ENCODE assay signal across 15 mouse cellular contexts in genomic region chr7:114251684-114252083, GRCm38 (mm10). TPM values are rescaled to one million over a fixed set of nuclear protein-coding genes. Genes with fewer than 3 reads are reported as not detected.
DNase-seq lines count a peak whose midpoint lies in the region; ATAC-seq and TF ChIP-seq lines count a peak whose summit lies in the region.
"Had no signal": no experiment of that assay in that cellular context is flagged by ENCODE, and none has a peak within 500 bp of the region (broad histone marks: within the 10 kb centered on the region; RNA-seq: fewer than 3 reads in every experiment).

No protein-coding gene starts in this region.

- peaks cover 6% of the 10 kb centered on the region for H3K79me2 ChIP-seq in heart, adult 2 months (replicated peaks; ENCODE audit: control insufficient read depth, insufficient read depth, low read length)

- H3K9ac ChIP-seq in heart, adult 2 months (ENCODE audit: low read depth, low read length): no peak overlapping the region
- H3K9ac ChIP-seq in liver, postnatal 0 days (replicated peaks): no peak overlapping the region
- no peak overlapping the region for H3K9ac ChIP-seq in liver, embryonic 11.5 days (ENCODE audit: low read depth, low read length)
- H3K9ac ChIP-seq: midbrain, embryonic 15.5 days; neural tube, embryonic 13.5 days had no signal

- peaks cover 2% of the 10 kb centered on the region; the same call in 1 of the 2 replicates for H3K4me1 ChIP-seq in heart, adult 2 months (ENCODE audit: control insufficient read depth, insufficient read depth, low read length)
- peaks cover 5% of the 10 kb centered on the region; the same call in 1 of the 2 replicates for H3K4me1 ChIP-seq in liver, postnatal 0 days (ENCODE audit: insufficient read depth)
- H3K4me1 ChIP-seq in liver, embryonic 11.5 days (replicated peaks; ENCODE audit: control insufficient read depth, insufficient read depth, low read length): no peaks in the 10 kb centered on the region
- peaks cover 4% of the 10 kb centered on the region; the same call in 1 of the 2 replicates for H3K4me1 ChIP-seq in E14TG2a.4 (replicated peaks; ENCODE audit: low read depth, low read length)

- no peak for ATAC-seq in liver, postnatal 0 days
- ATAC-seq in liver, embryonic 11.5 days (replicated peaks; ENCODE audit: low FRiP score): no peak
- ATAC-seq in monocyte, adult 5-6 weeks (replicated peaks; ENCODE audit: insufficient number of reproducible peaks, low FRiP score, low TSS enrichment, poor library complexity, severe bottlenecking): no peak
- ATAC-seq: inflammation-experienced regulatory T-cells, adult 6 months; midbrain, embryonic 15.5 days had no signal

- TF ChIP-seq CTCF in heart, adult 2 months (IDR thresholded peaks at IDR 0.05): peak; percentile 49
- TF ChIP-seq CTCF in liver, postnatal 0 days (IDR thresholded peaks at IDR 0.05; ENCODE audit: low read depth): peak; percentile 47
- TF ChIP-seq CTCF in E14TG2a.4 (conservative IDR thresholded peaks at IDR 0.05; ENCODE audit: low read length): peak; percentile 30

- WGBS in heart, adult 2 months: 92% methylated on average over 3 of the region's 3 CpGs
- whole genome bisulfite sequencing in liver, postnatal 0 days (ENCODE audit: insufficient replicate concordance): 89% methylated on average over 3 of the region's 3 CpGs
- WGBS in liver, embryonic 11.5 days: 93% methylated on average over 3 of the region's 3 CpGs

- H3K27ac ChIP-seq in heart, adult 2 months: no peak overlapping the region
- H3K27ac ChIP-seq in liver, postnatal 0 days (ENCODE audit: low read depth): no peak overlapping the region
- H3K27ac ChIP-seq in liver, embryonic 11.5 days (ENCODE audit: low read depth, low read length): no peak overlapping the region
- H3K27ac ChIP-seq: macrophage; midbrain, embryonic 15.5 days; neural tube, embryonic 13.5 days had no signal

- DNase-seq in heart, adult 2 months: no peak
- no peak for DNase-seq in heart, postnatal 36 days
- no peak for DNase-seq in liver, postnatal 0 days
- DNase-seq in liver, embryonic 11.5 days (ENCODE audit: low spot score): no peak
- peak; percentile 26 for DNase-seq in induced T-regulatory cell, adult 2 months (ENCODE audit: low read depth)
- DNase-seq: adrenal gland, postnatal 25 days; kidney, postnatal 25 days; layer of hippocampus, postnatal 36 days; spleen, adult 18-20 months had no signal

- H3K4me2 ChIP-seq in liver, postnatal 0 days (ENCODE audit: low read depth, low read length): no peak overlapping the region
- no peak overlapping the region for H3K4me2 ChIP-seq in liver, embryonic 11.5 days
- H3K4me2 ChIP-seq: midbrain, embryonic 15.5 days; neural tube, embryonic 13.5 days had no signal

- TF ChIP-seq EP300 in heart, adult 2 months (IDR thresholded peaks at IDR 0.05; ENCODE audit: insufficient read depth, low read depth, low read length): no peak
- no peak for TF ChIP-seq EP300 in liver, postnatal 0 days (IDR thresholded peaks at IDR 0.05; ENCODE audit: low read depth)

- no peak for TF ChIP-seq POLR2A in heart, adult 2 months (IDR thresholded peaks at IDR 0.05; ENCODE audit: insufficient read depth, low read depth, low read length)

- H3K27me3 ChIP-seq in heart, adult 2 months (ENCODE audit: control insufficient read depth, insufficient read depth, low read length): no peaks in the 10 kb centered on the region
- no peaks in the 10 kb centered on the region for H3K27me3 ChIP-seq in liver, postnatal 0 days (ENCODE audit: insufficient read depth, low read length)
- H3K27me3 ChIP-seq in liver, embryonic 11.5 days (replicated peaks; ENCODE audit: control insufficient read depth, insufficient read depth, low read length): no peaks in the 10 kb centered on the region
- no peaks in the 10 kb centered on the region for H3K27me3 ChIP-seq in E14TG2a.4 (ENCODE audit: insufficient read depth, low read length)
- H3K27me3 ChIP-seq: midbrain, embryonic 15.5 days; neural tube, embryonic 13.5 days had no signal

- H3K4me3 ChIP-seq in heart, adult 2 months: no peak overlapping the region
- H3K4me3 ChIP-seq in liver, postnatal 0 days (ENCODE audit: low read depth, low read length): no peak overlapping the region
- H3K4me3 ChIP-seq in liver, embryonic 11.5 days (ENCODE audit: low read depth, low read length): no peak overlapping the region
- no peak overlapping the region for H3K4me3 ChIP-seq in E14TG2a.4 (replicated peaks; ENCODE audit: low read length)
- H3K4me3 ChIP-seq: midbrain, embryonic 15.5 days; neural tube, embryonic 13.5 days had no signal

- no peaks in the 10 kb centered on the region for H3K9me3 ChIP-seq in liver, postnatal 0 days (ENCODE audit: low read length)
- H3K9me3 ChIP-seq in liver, embryonic 11.5 days (ENCODE audit: control insufficient read depth, low read length): no peaks in the 10 kb centered on the region
- H3K9me3 ChIP-seq in E14TG2a.4 (ENCODE audit: low read length): no peaks in the 10 kb centered on the region
- H3K9me3 ChIP-seq: midbrain, embryonic 15.5 days; neural tube, embryonic 13.5 days had no signal

- peaks cover 13% of the 10 kb centered on the region for H3K36me3 ChIP-seq in heart, adult 2 months (ENCODE audit: control insufficient read depth, insufficient read depth, low read length)
- H3K36me3 ChIP-seq in liver, postnatal 0 days (replicated peaks; ENCODE audit: insufficient read depth, low read length): peaks cover 31% of the 10 kb centered on the region
- peaks cover 26% of the 10 kb centered on the region for H3K36me3 ChIP-seq in liver, embryonic 11.5 days (ENCODE audit: control insufficient read depth, insufficient read depth, low read length)
- H3K36me3 ChIP-seq in E14TG2a.4 (ENCODE audit: insufficient read depth, low read length): peaks cover 49% of the 10 kb centered on the region

- intact Hi-C loops in heart, adult 2 months (cut with DNase I): loop anchor here (5.0 kb wide), 1 partner anchor 134 kb away; the partner anchor contains the start of gene Rras2
- intact Hi-C loops in heart, postnatal 36 days (cut with DNase I): no loop called here

RNA-seq across cellular contexts. Expression of gene Copb1, which starts 2.8 kb away (rescaled TPM):
- 10 to 100 TPM; 40.1 to 40.5 TPM for total RNA-seq in heart, adult 2 months (2021)
- 16.5 and 32.3 TPM in 2 replicates for polyA plus RNA-seq in heart, adult 2 months (2012; rRNA removed)
- 10 to 100 TPM; 43.7 to 44.1 TPM for total RNA-seq in heart, postnatal 36 days (2021)
- polyA plus RNA-seq in liver, postnatal 0 days (2015; fragmentation: Nextera tagmentation; extraction: Ambion mirVana): 51.4 and 53.2 TPM in 2 replicates
- polyA plus RNA-seq in liver, embryonic 11.5 days (2014; fragmentation: Nextera tagmentation; extraction: Ambion mirVana): 102 and 117 TPM in 2 replicates
- 103 to 115 TPM (median 112 TPM) in 3 replicates for total RNA-seq in monocyte, adult 5-6 weeks (2017)

RNA-seq across cellular contexts. Expression of gene Psma1, which starts 24.2 kb away (rescaled TPM):
- 100 to 1,000 TPM; 132 to 142 TPM for total RNA-seq in heart, adult 2 months (2021)
- 116 and 221 TPM in 2 replicates for polyA plus RNA-seq in heart, adult 2 months (2012; rRNA removed)
- total RNA-seq in heart, postnatal 36 days (2021): 100 to 1,000 TPM; 134 to 146 TPM
- polyA plus RNA-seq in liver, postnatal 0 days (2015; fragmentation: Nextera tagmentation; extraction: Ambion mirVana): 163 and 170 TPM in 2 replicates
- polyA plus RNA-seq in liver, embryonic 11.5 days (2014; fragmentation: Nextera tagmentation; extraction: Ambion mirVana): 457 and 496 TPM in 2 replicates
- total RNA-seq in monocyte, adult 5-6 weeks (2017): 200 to 257 TPM (median 216 TPM) in 3 replicates
